ENCODE assay signal across 10 mouse cellular contexts in genomic region chrX:11895396-11895795, GRCm38 (mm10).
DNase-seq lines count a peak whose midpoint lies in the region; TF ChIP-seq lines count a peak whose summit lies in the region.
"Had no signal": no experiment of that assay in that cellular context is flagged by ENCODE, and none has a peak within 500 bp of the region (broad histone marks: within the 10 kb centered on the region; RNA-seq: fewer than 3 reads in every experiment).

No protein-coding gene starts in this region.

- H3K27ac ChIP-seq in cerebellum, adult 2 months (ENCODE audit: insufficient read depth, low read length), result no peak overlapping the region
- peak overlapping the region; percentile 8; the same call in 1 of the 2 replicates for H3K27ac ChIP-seq in testis, adult 2 months (ENCODE audit: control insufficient read depth, insufficient read depth, low read depth, low read length)
- H3K27ac ChIP-seq: layer of hippocampus, adult 2 months; macrophage had no signal

- WGBS in cerebellum, adult 2 months, result 31% methylated on average over 5 of the region's 5 CpGs

- H3K27me3 ChIP-seq in cerebellum, adult 2 months (ENCODE audit: control insufficient read depth, insufficient read depth, low read length), result no peaks in the 10 kb centered on the region; the same call in 1 of the 2 replicates
- H3K27me3 ChIP-seq in testis, adult 2 months (ENCODE audit: control insufficient read depth, insufficient read depth, low read length), result no peaks in the 10 kb centered on the region

- no peak for TF ChIP-seq POLR2A in cerebellum, adult 2 months (IDR thresholded peaks at IDR 0.05; ENCODE audit: borderline replicate concordance, insufficient read depth, low read length)
- no peak for TF ChIP-seq POLR2A in testis, adult 2 months (IDR thresholded peaks at IDR 0.05; ENCODE audit: control insufficient read depth, low read depth, low read length)

- peak; percentile 14 to 19 for DNase-seq in cerebellum, adult 2 months
- DNase-seq in cerebellum, postnatal 36 days, result no peak
- no peak for DNase-seq in testis, postnatal 14 days (ENCODE audit: low spot score)
- DNase-seq in heart, postnatal 36 days, result peak; percentile 26 to 36
- peak; percentile 13 for DNase-seq in urinary bladder, postnatal 25 days (ENCODE audit: low spot score)
- DNase-seq in T-cell, adult 2 months (ENCODE audit: low spot score), result no peak
- DNase-seq in thymus, adult 18-20 months, result no peak

- H3K36me3 ChIP-seq in testis, adult 2 months (ENCODE audit: control insufficient read depth, insufficient read depth, low read length), result no peaks in the 10 kb centered on the region

- TF ChIP-seq CTCF in cerebellum, adult 2 months (IDR thresholded peaks at IDR 0.05; ENCODE audit: borderline replicate concordance, insufficient read depth, low read depth, low read length), result no peak
- no peak for TF ChIP-seq CTCF in testis, adult 2 months (IDR thresholded peaks at IDR 0.05; ENCODE audit: control insufficient read depth, insufficient read depth, insufficient replicate concordance, low read depth, low read length)

- intact Hi-C loops in heart, postnatal 36 days (cut with DNase I), result no loop called here

- no peak overlapping the region for H3K4me3 ChIP-seq in cerebellum, adult 2 months (replicated peaks; ENCODE audit: insufficient read depth, low read depth, low read length)
- H3K4me3 ChIP-seq in testis, adult 2 months (ENCODE audit: control insufficient read depth, low read depth, low read length), result no peak overlapping the region
- H3K4me3 ChIP-seq: layer of hippocampus, adult 2 months had no signal

- H3K4me1 ChIP-seq in cerebellum, adult 2 months (ENCODE audit: control insufficient read depth, insufficient read depth, low read length), result no peaks in the 10 kb centered on the region
- H3K4me1 ChIP-seq in testis, adult 2 months (ENCODE audit: control insufficient read depth, insufficient read depth, low read length), result peaks cover 6% of the 10 kb centered on the region

Comparison
In these comparisons a context has a peak if more than half of its experiments do, and no peak if none do; other contexts are left out.
1. DNase-seq: peak in cerebellum, adult 2 months (2 of 2), heart, postnatal 36 days (2 of 2) and urinary bladder, postnatal 25 days (single experiment); none in cerebellum, postnatal 36 days (0 of 2), testis, postnatal 14 days (single experiment), T-cell, adult 2 months (single experiment) and thymus, adult 18-20 months (0 of 2).